Mouse (Mus musculus) liver, embryonic 14.5 days (tissue): ENCODE results near the gene Poldip3. TPM values are rescaled to one million over a fixed set of nuclear protein-coding genes. Genes with fewer than 3 reads are reported as not detected.

Experiments
- ATAC-seq: fragments of 200-750 bp; cut with Nextera tagmentation; 2 replicates; pipeline ENCODE4 v1.8.0; 2017; ENCODE audit warnings: moderate number of reproducible peaks, mild to moderate bottlenecking, moderate library complexity; ENCODE audit not compliant: insufficient read depth
- DNase-seq, 3 experiments: peaks; one replicate each; pipeline ENCODE4 v3.0.0-alpha.2; 2012 to 2013; ENCODE audit warnings: low read depth in 3 of 3, low spot score in 3 of 3
- H3K27ac ChIP-seq: fragments of 300-500 bp; sonication (generic); 2 replicates; pipeline ENCODE4 v1.5.1; 2014; ENCODE audit warnings: moderate library complexity, mild to moderate bottlenecking, control low read depth, inconsistent platforms
- H3K27me3 ChIP-seq: fragments of 300-500 bp; sonication (generic); 2 replicates; pipeline ENCODE4 v1.6.1; 2014; ENCODE audit warnings: mild to moderate bottlenecking, low read length, moderate library complexity; ENCODE audit not compliant: control insufficient read depth, insufficient read depth
- H3K36me3 ChIP-seq: fragments of 300-500 bp; sonication (generic); replicated peaks from 2 replicates; pipeline ENCODE4 v1.6.1; 2014; ENCODE audit warnings: low read depth; ENCODE audit not compliant: control insufficient read depth, insufficient read depth
- H3K4me1 ChIP-seq, 2 experiments: fragments of 200-500 bp in 1 of 2; fragments of 300-500 bp in 1 of 2; sonication (generic) in 1 of 2; replicated peaks; 2 replicates each; pipeline ENCODE4 v1.6.1; 2012 to 2014; ENCODE audit warnings: antibody characterized with exemption in 1 of 2, inconsistent platforms in 1 of 2, low read length in 1 of 2; ENCODE audit not compliant: control insufficient read depth in 2 of 2, insufficient read depth in 2 of 2
- H3K4me2 ChIP-seq: fragments of 300-500 bp; sonication (generic); 2 replicates; pipeline ENCODE4 v1.6.1; 2014; ENCODE audit warnings: low read depth, mild to moderate bottlenecking, control low read depth, moderate library complexity
- H3K4me3 ChIP-seq, 2 experiments: fragments of 200-500 bp in 1 of 2; fragments of 300-500 bp in 1 of 2; sonication (generic) in 1 of 2; 2 replicates each; pipeline ENCODE4 v1.5.1; 2012 to 2014; ENCODE audit warnings: low read depth in 2 of 2, low read length in 2 of 2, mild to moderate bottlenecking in 2 of 2, control low read depth in 1 of 2, inconsistent platforms in 1 of 2, moderate library complexity in 1 of 2; ENCODE audit not compliant: insufficient read depth in 1 of 2
- H3K9ac ChIP-seq: fragments of 300-500 bp; sonication (generic); replicated peaks from 2 replicates; pipeline ENCODE4 v1.6.1; 2014; ENCODE audit warnings: mild to moderate bottlenecking, control low read depth, moderate library complexity
- H3K9me3 ChIP-seq: fragments of 300-500 bp; sonication (generic); 2 replicates; pipeline ENCODE4 v1.6.1; 2016; ENCODE audit warnings: low read length, mixed read lengths; ENCODE audit not compliant: control insufficient read depth
- CTCF ChIP-seq: IDR thresholded peaks from 2 replicates; pipeline ENCODE4 v1.5.1; 2016; ENCODE audit warnings: antibody characterized with exemption, low read depth, control low read depth
- EP300 ChIP-seq: IDR thresholded peaks from 2 replicates; pipeline ENCODE4 v1.6.1; 2016; ENCODE audit warnings: antibody characterized with exemption, low read depth
- WGBS: fragments of 180-500 bp; shearing (Covaris S2); extraction: QIAGEN DNeasy Blood & Tissue Kit; methylation state at CpG from one replicate; pipeline ENCODE4 v1.1.7; 2014; ENCODE audit not compliant: insufficient replicate concordance; 5-methylcytosine and 5-hydroxymethylcytosine counted together
- polyA plus RNA-seq, 2 experiments: library from polyadenylated mRNA; depleted of rRNA in 1 of 2; stranded (reverse) in 1 of 2; unstranded in 1 of 2; fragments of >200 nt; fragmentation: Nextera tagmentation in 1 of 2; extraction: Ambion mirVana in 1 of 2; gene quantifications; 2 replicates each; pipeline versions ENCODE4 v1.2.1 to v1.2.3; 2012 to 2014

Poldip3 gene
- polyA plus RNA-seq, 2 experiments: 25.1 to 49.4 TPM

- H3K27ac ChIP-seq: no peak overlapping the region
- no peak overlapping the region for H3K4me3 ChIP-seq
- no peak overlapping the region; the same call in 1 of the 2 replicates for H3K9ac ChIP-seq
- H3K36me3 ChIP-seq: peaks cover 82% of the 10 kb centered on the region
- no peak for ATAC-seq
- WGBS: 78% methylated on average over 11 of the region's 11 CpGs
- H3K9me3 ChIP-seq: no peaks in the 10 kb centered on the region
- no peaks in the 10 kb centered on the region for H3K27me3 ChIP-seq
- DNase-seq: no peak
- H3K4me2 ChIP-seq: no peak overlapping the region
- H3K4me1 ChIP-seq: peaks cover 32 to 37% of the 10 kb centered on the region in 2 experiments
- TF ChIP-seq EP300 (no peak), CTCF (no peak)
Observed at GRCm38 (mm10) chr15:83162818-83163485, 13.8 kb upstream of the Poldip3 start.

GRCm38 (mm10) chr15:83162001-83162400 lies 12.8 kb upstream of the Poldip3 start:
- no peaks in the 10 kb centered on the region for H3K9me3 ChIP-seq
- H3K27ac ChIP-seq: no peak overlapping the region
- no peaks in the 10 kb centered on the region for H3K27me3 ChIP-seq
- H3K36me3 ChIP-seq: peaks cover 86% of the 10 kb centered on the region
- TF ChIP-seq EP300 (no peak), CTCF (no peak)
- ATAC-seq (no peak), DNase-seq (no peak)
- peaks cover 22 to 28% of the 10 kb centered on the region in 2 experiments for H3K4me1 ChIP-seq
- no peak overlapping the region for H3K4me3 ChIP-seq
- H3K4me2 ChIP-seq: no peak overlapping the region
- WGBS: 92% methylated on average over 4 of the region's 4 CpGs
- H3K9ac ChIP-seq: no peak overlapping the region

DNA sequence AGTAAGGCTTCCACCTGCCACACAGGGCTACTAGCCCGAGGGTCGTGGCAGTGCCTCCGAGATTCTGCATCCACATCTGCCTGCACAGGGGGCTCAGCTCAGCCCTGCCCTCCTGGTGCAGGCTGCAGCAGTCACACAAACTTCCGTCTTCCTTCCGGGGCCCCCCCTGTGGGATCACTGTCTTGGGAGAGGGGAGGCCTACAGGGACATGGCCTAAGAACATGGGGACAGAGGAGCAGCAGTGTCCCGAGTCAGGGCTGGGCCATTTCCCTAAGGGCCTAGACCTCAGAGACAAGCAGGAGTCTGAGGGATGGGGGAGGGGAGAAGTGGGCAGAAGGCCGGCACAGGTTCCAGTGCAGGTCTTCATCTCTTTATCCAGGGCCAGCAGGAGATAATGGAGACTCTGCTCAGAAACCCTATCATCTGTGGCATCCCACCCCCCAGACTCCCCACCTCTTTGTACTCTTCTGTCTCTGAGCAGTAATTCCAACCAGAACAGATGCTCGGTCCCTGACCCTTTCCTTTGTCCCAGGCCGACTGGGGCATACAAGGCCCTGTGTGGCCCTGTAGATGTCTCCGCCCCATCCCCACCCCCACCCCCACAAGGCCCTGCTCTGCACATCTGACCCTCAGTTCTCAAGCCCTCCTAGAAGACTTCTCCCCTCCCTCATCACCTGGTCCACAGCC lies 12.0 kb upstream of the Poldip3 start:
- Histone ChIP-seq H3K27me3 (no peaks in the 10 kb centered on the region), H3K4me3 (no peak overlapping the region), H3K36me3 (peaks cover 91% of the 10 kb centered on the region), H3K27ac (no peak overlapping the region), H3K4me2 (no peak overlapping the region), H3K9ac (no peak overlapping the region), H3K4me1 (peaks cover 14 to 20% of the 10 kb centered on the region in 2 experiments), H3K9me3 (no peaks in the 10 kb centered on the region)
- WGBS: 81% methylated on average over 10 of the region's 10 CpGs
- ATAC-seq (no peak), DNase-seq (no peak)
- TF ChIP-seq CTCF (no peak), EP300 (no peak)

DNA sequence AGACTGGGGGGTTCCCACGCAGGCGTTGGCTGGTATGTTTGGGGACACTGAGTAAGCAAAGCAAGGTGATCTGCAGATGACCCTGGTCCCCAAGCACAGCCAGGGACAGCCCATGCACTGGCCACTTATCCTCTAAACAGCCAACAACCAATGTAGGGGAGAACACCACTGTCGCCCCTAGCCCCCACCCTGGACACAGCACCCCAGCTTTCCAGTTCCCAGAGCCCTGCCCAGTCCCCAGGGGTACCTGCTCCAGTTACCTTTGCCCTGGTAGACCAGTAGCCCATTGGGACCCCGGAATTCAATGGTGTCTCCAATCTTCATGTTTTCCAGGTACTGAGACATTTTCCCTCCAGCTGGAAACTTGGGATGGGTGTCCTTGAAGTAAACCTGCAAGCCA lies 11.4 kb upstream of the Poldip3 start:
- peaks cover 8 to 14% of the 10 kb centered on the region in 2 experiments for H3K4me1 ChIP-seq
- DNase-seq (no peak), ATAC-seq (no peak)
- no peak overlapping the region for H3K9ac ChIP-seq
- peaks cover 91% of the 10 kb centered on the region for H3K36me3 ChIP-seq
- 87% methylated on average over 4 of the region's 4 CpGs for WGBS
- no peaks in the 10 kb centered on the region for H3K27me3 ChIP-seq
- no peaks in the 10 kb centered on the region for H3K9me3 ChIP-seq
- TF ChIP-seq CTCF (no peak), EP300 (no peak)
- H3K4me2 ChIP-seq: no peak overlapping the region
- H3K27ac ChIP-seq: no peak overlapping the region
- H3K4me3 ChIP-seq: no peak overlapping the region

DNA sequence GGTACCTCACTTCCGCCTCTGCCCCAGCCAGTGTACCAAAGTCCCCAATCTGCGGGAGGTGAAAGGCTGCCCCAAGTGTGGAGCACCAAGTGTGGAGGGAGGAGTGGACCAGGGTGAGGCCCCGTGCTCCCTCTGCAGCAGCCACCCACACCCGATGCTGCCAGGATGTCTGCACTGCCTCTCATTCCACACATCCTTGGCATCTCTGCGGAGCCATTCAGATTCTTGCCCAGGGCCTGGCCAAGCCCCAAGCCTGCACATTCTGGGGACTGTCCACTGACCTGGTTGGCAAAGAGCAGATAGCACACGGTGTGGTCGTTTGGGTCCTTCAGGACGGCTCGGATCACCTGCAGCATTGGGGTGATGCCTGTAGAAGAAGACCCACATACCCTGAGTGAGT lies 10.6 kb upstream of the Poldip3 start:
- TF ChIP-seq EP300: no peak
- no peak for TF ChIP-seq CTCF
- no peaks in the 10 kb centered on the region for H3K27me3 ChIP-seq
- no peaks in the 10 kb centered on the region for H3K9me3 ChIP-seq
- peaks cover 92% of the 10 kb centered on the region for H3K36me3 ChIP-seq
- DNase-seq: no peak
- H3K27ac ChIP-seq: no peak overlapping the region
- H3K4me3 ChIP-seq: no peak overlapping the region
- peaks cover 2 to 7% of the 10 kb centered on the region in 2 experiments for H3K4me1 ChIP-seq
- H3K4me2 ChIP-seq: no peak overlapping the region
- no peak for ATAC-seq
- WGBS: 95% methylated on average over 9 of the region's 9 CpGs
- no peak overlapping the region for H3K9ac ChIP-seq
